Mouse (Mus musculus) adrenal gland, adult 18-20 months (tissue): ENCODE results near the gene Uvrag. TPM values are rescaled to one million over a fixed set of nuclear protein-coding genes. Genes with fewer than 3 reads are reported as not detected.

Experiments
- total RNA-seq, 2 experiments: library from RNA; stranded (reverse); gene quantifications; 1 replicate in 1 of 2; 2 replicates in 1 of 2; pipeline ENCODE4 v1.2.3; 2021

Gene Uvrag
- total RNA-seq, 2 experiments from 2014 or later = 15.4 to 29.0 TPM

Other genes with a start within 250 kb of the Uvrag start
- 100 to 1,000 TPM; 284 to 447 TPM for gene Dgat2, start 41.6 kb upstream of the Uvrag start, total RNA-seq
- gene Mogat2, start 97.5 kb upstream of the Uvrag start, total RNA-seq = under 1 TPM; 0.43 to 0.99 TPM
- gene Map6, start 126.3 kb upstream of the Uvrag start, total RNA-seq = 10 to 100 TPM in 1 of 2 experiments, 1 to 10 TPM in 1; 6.6 to 10.9 TPM
- 100 to 1,000 TPM; 244 to 442 TPM for gene Serpinh1, start 212.1 kb upstream of the Uvrag start, total RNA-seq
- 1 to 10 TPM; 5.4 to 7.5 TPM for gene Gdpd5, start 240.3 kb upstream of the Uvrag start, total RNA-seq